Mouse (Mus musculus) spleen, adult 18-20 months (tissue): Measurements from ENCODE around the gene Pakap.

Experiments
- DNase-seq, 2 experiments: peaks; one replicate each; pipeline ENCODE4 v3.0.0; 2022; ENCODE audit warnings: mixed read lengths in 2 of 2

Pakap gene

DNA sequence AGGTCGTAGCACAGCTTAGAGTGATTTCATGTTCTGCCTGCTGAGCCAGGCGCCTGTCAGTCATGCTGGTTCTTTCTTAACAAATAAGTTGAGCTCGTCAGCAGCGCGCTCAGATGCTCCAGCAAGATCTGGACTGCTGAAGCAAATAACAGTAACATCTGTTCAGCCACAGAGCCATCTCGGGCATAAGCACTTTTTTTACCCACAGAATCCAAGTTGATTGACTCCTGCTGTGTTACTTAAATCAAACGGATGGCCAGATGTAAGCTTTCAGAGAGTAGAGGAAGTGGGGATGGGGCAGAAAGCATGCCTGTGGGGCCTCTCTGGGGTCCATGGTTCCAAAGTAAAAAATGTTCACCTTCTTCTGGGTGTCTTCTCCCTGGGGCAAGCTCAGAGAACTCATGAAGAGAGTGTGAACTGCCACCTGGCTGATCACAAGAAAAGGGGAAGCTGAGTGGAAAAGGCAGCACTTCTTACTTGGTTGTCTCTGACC, 152.9 kb downstream of the Pakap start:
- peak in 1 of 2 experiments; percentile 19 for DNase-seq

DNA sequence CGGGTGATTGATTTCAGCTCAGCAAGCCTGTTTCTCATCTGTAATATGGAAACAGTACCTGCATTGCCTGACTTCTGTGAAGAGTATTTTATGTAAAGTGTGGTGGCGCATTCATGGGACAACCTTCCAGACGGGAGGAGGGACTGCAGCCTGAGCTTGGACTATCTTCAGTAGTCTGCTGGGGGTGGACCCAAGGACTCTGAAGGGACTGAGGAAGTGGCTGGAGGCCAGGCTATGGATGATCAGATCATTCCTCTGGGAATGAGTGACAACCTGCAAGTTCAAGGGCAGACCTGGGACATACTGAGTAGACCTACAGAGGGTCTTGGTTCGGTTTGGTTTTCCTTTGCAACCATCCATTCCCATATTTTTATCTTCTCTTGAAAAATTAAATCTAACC, 154.3 kb downstream of the Pakap start:
- no peak for DNase-seq

DNA sequence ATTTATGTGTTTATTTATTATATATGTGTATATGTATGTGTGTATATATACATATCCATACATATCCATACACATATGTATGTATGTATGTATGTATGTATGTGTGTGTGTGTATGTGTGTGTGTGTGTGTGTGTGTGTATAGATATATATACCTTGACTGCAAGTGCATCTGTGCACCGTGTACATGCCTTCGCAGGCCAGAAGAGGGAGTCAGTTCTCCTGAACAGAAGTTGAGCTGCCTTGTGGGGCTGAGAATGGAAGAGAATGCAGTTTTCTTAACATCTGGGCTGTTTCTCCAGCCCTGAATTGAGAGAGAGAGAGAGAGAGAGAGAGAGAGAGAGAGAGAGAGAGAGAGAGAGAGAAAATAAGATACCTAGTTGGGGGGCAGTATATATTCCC, 155.7 kb downstream of the Pakap start:
- DNase-seq: no peak

DNA sequence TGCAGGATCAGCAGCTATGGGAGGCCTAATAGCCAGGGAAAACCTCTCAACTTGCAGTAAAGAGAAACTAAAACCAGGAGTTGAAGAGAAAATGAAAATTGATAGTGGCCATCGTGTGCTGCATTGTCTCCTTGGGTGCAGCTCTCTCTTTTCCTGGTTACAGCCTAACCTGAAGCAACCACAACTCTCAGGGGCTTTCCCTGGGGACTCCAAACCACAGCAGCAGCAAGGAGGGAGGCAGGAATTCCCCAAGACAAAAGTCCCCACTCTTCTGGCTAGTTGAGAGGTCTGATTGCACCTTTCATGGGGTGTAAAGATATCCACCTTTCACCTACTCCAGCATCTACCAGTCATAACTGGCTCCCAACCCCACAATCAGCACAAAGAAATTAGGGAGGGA, 157.6 kb downstream of the Pakap start:
- no peak for DNase-seq

DNA sequence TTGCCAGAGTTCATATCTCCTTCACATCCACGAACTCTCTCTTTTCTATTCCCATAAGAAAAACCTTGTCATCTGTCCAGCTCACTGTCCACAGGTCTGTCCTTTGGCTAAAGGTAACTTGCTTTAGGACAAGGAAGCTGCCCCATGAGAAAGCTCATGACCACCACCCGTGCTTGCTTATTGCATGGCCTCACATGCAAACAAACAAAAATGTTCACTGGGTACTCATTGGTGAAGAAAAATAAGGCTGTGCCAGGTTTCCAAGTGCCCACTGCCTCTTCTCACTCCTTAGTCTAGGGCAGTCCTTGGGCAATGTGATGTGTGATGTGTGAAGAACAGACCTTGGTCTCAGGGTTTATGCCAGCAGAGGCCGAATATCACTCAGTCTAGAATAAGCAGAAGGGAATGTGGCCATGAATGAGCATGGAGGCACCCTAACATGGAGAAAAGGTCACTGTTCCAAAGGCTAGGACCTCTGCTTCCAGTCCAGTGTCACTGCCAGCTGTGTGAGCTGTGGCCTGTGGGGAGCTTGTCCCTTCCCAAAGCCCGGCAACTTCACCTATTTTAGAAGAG, 160.7 kb downstream of the Pakap start:
- no peak for DNase-seq

DNA sequence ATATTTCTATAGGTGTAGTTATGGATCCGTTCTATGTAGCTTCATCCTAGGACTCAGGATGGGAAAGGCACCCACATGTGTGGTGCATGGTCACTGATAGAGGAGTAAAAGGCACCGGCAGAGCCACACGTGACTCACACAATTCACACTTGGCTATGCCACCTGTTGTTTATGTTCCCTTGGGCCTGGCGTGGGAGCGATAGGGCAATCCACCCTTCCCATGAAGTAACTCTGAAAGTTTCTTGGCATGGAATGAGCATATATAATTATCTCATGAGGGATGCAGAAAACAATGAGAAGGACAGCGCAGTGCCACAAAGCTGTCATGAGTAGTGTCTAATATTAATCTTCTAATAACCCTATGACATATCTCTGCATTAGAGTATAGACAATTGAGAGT, 162.1 kb downstream of the Pakap start:
- DNase-seq: no peak

DNA sequence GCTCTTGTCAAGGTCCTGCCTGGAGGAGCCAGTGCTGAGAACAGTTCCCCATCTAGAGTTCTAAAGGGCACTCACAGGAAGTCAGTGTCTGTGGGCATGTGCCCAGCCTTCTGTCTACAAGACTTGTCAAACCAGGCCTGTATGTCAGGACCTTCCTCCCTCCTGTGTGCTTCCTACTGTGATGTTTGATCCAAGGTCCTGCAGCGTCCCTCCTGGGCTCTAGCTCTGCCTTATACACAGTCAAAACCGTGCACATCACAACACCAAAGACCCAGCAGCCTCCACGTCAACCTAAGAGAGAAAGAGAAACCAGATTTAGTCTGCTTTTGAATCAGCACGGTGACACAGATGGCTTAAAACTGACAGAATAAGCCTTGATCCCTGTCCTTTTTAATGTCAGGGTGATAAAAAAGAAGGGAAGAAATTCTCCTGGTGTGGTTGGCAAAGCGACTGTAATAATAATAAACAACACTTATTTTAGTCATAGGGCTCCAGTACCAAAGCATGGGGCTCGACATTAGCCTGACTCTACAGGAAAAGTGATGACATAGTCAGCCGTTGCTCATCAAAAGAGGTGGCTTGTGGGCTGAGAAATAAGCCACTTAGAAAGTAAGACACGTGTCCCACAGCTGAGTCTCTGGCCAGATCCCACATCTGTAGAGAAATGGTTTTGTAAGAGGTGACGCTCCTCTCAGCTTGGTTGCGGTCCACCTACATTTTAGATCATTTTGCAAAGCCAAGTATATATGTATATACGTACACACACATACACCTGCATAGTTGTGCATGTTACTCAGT, 163.0 kb downstream of the Pakap start:
- DNase-seq: peak in 1 of 2 experiments; percentile 21

DNA sequence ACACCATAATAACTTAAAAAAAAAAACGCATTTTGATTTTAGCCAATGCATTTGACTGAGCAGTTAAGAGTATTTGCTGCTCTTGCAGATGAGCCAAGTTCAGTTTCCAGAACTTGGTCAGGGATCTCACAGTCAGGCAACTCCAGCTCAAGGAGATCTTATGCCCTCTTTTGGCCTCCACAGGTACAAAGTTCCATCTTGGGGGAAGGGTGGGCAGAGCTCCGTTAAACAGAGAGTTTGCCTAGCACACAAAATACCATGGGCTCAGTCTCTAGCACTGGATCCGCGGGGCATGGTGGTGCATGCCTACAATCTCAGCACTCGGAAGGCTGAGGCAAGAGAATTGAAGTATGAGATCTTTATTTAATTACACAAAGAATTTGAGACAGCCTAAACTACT, 164.4 kb downstream of the Pakap start:
- no peak for DNase-seq

DNA sequence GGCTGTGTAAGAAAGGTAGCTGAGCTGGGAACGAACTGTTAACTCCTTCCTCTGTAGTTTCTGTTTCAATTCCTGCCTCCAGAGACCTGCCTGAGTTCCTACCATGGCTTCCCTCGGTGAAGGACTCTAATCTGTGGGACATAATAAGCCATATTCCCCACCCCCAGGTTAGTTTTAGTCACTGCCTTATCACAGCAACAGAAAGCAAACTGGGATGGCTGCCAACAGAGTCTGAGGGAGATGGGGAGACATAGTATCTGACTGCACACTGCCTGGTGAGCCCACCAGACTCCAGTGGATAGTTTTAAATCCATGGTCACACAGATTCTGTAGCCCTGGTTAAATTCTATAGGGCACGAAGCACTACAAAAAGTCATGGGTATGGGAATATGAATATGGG, 165.5 kb downstream of the Pakap start:
- DNase-seq: no peak

DNA sequence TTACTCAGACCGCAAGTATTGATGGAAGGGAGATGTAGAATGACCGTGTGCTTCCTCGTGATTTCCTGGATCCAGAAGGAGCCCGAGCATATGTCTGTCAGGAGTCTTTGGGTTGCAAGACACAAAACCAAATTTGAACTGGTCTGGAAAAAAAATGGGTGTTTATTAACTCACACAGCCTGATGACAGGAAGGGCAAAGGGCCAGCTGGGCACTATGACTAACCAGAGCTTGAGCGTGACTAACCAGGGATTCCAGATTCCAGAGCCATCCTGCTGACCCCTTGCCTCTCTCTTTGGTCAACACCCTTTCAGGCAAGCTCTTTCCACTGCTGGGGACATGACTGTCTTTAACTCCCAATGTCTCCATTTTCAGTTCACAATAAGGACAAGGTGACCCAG, 167.4 kb downstream of the Pakap start:
- DNase-seq: no peak

DNA sequence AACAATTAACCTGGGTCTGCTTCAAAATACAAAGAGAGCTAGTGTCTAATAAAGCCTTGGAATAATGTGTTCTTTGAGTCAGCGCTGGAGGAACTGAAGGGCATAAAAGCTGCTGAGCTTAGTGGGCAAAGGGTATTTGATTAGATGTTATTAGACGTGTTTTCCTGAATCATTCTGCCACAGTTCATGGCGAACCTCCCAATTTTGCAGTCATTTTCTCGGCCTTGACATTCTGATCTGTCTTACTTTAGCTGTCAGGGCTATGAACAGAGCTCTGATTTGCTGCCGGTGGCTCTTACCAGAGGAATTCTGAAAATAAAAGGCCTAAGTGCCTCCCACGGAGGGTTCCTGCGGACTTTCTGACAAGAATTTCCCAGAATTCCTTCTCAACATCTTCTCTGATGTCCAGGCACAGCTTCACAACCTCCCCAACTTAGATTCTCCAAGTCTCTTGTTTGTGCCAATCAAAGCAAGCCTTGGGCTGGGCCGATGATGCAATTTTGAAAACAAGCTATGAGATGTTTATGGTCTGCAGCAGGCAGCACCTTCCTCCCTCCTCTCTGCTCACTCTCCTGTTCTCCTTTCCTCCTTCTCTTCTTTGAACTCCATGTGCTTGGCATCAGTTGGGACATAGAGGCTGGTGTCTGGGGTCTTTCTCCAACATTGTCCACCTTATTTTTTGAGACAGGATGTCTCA, 171.0 kb downstream of the Pakap start:
- DNase-seq: no peak

DNA sequence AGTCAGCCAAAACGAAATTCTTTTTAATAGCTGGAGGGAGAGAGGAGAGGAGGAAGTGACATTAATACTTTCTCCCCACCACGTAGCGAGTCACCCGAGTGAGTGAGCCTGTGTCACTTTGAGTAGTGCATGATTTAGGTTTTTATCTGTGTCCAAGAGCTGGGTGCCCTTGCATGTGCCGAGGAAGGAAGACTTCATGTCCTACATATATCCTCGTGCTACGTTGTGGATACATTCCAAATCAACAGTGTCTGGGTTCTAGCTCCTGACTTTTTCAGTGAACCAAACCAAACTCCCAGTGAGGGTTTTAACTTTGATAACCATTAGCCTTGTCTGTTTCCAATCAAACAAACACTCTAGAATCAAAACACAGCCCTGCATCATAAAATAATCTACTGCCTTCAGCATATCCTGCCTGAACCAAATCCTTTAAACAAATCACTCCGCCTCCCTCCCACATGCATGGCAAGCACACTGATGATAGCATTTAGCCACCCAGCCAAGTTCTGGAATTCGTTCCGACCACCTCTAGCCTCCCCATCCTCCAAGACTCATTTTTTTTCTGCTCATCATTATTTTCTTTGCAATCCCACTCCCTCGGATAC, 175.4 kb downstream of the Pakap start:
- DNase-seq: no peak

DNA sequence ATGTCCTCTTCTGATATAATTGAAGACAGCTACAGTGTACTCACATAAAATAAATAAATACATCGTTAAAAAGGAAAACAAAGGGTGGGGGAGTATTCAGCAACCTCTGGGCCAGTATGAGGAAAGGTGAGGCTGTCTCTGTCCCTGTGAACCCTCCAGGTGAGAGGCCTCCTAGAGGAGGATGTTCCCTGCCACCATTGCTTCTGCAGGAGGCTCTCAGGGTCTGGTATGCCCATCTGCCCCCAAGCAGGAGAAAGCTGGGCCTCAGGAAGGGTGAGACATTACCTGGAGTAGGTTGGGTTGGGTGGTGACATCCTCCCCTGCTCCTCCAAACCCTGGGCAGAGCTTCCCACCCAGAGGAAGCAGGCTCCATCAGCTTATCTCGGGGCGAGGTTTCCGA, 182.7 kb downstream of the Pakap start:
- no peak for DNase-seq

DNA sequence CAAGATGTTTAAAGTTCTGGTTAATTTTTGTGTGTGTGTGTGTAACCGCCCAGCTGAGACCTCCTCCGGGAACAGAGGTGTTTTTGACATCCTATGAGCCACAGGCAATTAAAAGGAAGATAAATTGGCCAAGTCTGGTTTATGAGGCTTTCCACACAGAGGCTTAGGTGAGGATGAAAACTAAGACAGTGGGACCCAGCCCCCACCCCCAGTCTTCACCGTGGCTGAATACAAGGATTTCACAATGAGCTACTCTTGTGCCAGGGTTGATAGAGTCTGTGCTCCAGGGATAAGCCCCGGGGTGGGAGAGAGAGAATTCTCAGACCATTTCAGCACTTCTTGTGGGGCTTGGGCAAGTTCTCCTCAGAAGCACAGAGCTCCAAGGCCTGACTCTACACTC, 183.1 kb downstream of the Pakap start:
- DNase-seq: no peak

DNA sequence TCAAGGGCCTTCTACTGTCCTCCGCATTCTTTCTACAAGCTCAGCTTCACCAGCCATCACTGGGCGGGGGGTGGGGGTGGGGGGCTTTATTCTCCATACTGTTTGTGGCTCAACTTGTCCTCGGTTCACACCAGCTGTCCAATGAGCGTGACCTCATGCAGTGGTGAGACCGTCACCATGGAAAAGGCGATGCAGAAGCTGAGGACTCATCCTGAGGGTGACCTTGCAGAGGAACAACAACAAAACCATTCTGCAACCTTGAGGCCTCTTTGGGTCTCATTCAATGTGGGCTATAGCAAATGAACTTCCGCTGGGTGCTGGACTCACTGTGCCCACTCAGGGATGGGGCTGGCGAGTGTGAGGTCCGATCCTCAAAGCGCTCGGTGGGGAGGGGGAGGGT, 183.6 kb downstream of the Pakap start:
- no peak for DNase-seq

DNA sequence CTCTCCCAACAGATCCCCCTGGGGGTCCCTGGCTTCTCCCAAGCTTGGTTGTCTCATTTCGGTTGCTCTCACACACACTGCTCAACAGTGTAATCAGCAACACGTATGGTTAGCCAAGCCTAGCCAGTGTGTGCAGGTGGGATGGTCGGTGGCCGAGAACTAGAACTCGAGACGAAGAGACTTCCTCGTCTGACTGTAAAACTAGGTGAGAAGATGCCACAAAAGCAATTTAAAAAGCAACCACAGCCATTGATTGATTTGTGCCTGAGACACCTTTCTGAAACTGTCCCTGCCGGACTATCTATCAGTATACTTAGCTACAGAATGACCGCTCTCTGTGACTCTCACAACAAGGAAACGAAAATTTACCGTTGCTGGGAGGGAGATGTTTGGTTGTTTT, 187.1 kb downstream of the Pakap start:
- peak; percentile 23 to 32 for DNase-seq

DNA sequence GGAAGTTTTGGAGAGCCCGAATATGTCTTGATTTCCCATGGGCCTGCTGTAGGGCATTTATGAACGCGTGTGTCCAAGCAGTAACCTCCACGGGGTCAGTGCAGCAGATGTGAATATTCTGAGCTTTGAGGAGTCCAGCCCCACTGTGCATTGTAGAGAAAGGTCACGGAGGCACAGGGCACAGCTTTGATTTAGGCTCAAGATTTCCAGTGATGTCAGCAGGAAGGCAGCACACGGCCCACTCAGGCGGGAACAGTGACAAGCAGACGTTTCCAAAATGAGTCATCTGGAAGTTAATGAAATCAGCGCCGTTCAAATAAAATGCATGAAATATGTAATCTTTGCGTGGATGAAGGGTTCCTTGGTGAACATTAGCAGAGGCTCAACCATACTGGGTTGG, 190.0 kb downstream of the Pakap start:
- no peak for DNase-seq

DNA sequence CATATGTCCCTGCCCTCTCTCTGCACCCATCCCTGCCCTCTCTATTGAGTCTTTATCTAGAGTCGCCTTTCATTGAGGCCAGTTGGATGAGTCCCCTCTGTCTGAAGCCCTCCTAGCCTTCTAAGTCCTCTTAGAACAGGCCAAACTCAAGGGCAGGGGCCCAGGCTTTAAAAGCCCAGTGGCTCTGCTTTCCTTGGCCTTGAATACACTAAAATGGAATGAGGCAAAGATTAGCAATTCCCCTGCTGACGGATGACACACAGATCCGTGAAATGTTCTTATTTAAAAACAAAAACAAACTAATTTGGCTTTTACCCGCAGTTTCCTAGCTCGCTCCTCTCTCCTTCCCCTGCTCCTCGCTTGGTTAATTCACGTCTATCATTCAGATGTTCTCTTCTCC, 194.4 kb downstream of the Pakap start:
- no peak for DNase-seq

DNA sequence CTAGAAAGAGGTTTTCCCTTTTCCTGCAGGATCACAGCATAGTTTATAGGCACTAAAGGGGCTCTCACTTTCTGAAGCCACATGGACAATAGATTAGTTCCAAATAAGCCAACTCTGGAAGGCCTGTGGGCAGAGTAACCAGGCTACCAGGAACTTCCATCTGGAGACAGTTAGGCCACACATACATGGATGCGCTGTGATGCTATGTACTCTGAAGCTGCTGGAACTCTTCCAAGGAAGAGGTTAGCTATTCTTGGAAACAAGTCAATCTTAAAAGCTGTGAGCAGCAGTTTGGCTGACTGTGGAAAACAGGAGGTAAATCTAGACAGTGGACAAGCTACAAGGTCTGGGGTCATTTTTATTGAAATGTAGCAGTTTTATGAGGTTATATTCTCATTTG, 196.4 kb downstream of the Pakap start:
- no peak for DNase-seq

DNA sequence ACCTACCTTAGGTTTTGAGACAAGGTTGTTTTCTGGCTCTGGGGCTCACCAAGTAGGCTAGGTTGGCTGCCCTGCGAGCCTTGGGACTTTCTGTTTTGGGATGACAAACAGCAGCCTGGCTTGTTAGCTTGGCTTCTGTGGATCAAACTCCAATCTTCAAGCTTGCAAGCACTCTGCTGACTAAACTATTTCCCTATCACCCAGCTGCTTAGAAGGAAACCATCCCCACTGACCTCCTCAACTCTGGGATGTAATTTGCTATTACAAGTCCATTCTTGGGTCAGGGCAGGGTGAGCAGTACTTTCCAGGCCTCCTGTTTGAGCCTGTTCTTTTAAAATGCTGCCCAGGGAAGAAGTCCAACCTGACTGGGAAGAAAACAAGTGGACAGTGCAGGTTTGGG, 196.9 kb downstream of the Pakap start:
- no peak for DNase-seq

DNA sequence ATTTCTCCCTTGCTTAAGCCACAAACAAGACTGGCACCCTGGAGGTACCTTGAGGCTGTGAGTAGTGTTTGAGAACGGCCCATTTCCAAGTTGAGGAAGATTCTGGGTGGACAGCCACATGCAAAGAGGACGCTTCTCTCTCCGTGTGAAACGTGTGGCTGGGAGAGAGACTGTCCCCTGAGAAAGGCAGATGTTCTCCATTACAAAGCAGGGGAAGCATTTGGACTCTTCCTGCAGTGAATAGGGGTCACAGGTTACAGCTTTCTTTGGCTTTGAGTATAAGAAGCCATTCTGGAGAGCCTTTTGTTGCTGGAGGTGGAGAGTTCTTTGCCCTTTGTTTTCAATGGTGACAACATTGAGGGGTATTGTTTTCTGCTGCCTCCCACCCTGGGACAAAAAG, 197.8 kb downstream of the Pakap start:
- no peak for DNase-seq

DNA sequence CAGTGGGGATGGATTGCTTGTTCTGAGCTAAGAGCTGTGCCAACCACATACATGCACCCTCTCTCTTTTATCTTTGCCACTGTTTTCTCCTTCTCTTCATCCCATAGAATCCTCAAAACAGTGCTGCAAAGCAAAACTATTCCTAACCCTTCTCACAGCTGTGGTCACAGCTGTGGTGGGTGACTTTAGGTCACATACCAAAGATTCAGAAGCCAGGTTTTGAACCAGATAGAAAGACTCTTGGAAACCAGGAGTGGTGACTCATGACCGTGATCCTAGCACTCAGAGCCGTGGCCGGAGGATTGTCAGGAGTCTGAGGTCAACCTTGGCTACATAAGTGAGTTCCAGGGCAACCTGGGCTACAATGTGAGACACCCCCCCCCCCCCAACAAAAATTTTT, 201.0 kb downstream of the Pakap start:
- DNase-seq: no peak

DNA sequence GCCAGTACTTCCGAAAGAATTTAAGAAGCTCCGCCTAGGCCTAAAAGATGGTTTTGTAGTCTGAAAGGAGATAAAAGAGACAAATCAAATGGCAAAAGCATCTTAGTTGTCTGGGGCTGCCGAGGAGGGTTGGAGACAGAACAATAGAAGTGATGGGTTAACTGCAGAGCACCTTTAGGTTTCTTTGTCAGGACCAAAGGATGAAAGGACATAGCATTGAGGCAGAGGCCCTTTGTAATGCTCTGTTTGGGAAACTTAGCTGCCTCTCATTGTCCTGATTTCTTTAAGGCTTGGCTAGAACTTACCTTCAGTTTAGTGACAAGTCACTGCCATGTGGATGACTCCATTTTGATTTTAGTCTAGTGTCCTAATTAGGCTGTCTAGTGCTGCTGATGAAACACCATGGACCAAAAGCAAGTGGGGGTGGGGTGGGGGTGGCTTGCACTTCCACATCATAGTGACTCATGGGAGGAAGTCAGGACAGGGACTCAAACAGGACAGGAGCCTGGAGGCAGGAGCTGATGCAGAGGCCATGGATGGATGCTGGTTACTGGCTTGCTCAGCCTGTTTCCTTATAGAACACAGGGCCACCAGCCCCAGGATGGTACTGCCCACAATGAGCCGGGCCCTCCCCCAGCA, 202.3 kb downstream of the Pakap start:
- DNase-seq: no peak
